Mouse (Mus musculus): ENCODE results near the gene Krt24. TPM values are rescaled to one million over a fixed set of nuclear protein-coding genes. Genes with fewer than 3 reads are reported as not detected.

The Krt24 gene
- not detected for polyA plus RNA-seq (2014; fragmentation: Illumina TruSeq; extraction: RNeasy Lipid Tissue Mini Kit (QIAGEN cat#74804); ENCODE audit: low read depth, low replicate concordance)

GRCm38 (mm10) chr11:99284833-99285312, at the start of gene Krt24:
Gene Krt24, minus strand, starts transcription at chr11:99285262.

GRCm38 (mm10) chr11:99322851-99323250, 37.8 kb upstream of the Krt24 start, which contains the start of gene Krt25:
Gene Krt25, minus strand, starts transcription at chr11:99322951.

GRCm38 (mm10) chr11:99243820-99244374, 41.2 kb downstream of the Krt24 start, which contains the start of gene Krt222:
Gene Krt222, minus strand, starts transcription at chr11:99244085.

GRCm38 (mm10) chr11:99230261-99231048, 54.6 kb downstream of the Krt24 start, which contains the start of gene Smarce1:
Gene Smarce1, minus strand, starts transcription at chr11:99231017.

Other genes with a start within 250 kb of the Krt24 start
- 23.3 TPM for gene Igfbp4, start 244.0 kb downstream of the Krt24 start, polyA plus RNA-seq (2014; fragmentation: Illumina TruSeq; extraction: RNeasy Lipid Tissue Mini Kit (QIAGEN cat#74804); ENCODE audit: low read depth, low replicate concordance)
- gene Tns4, start 196.0 kb downstream of the Krt24 start, polyA plus RNA-seq (2014; fragmentation: Illumina TruSeq; extraction: RNeasy Lipid Tissue Mini Kit (QIAGEN cat#74804); ENCODE audit: low read depth, low replicate concordance): 0.12 TPM
- not detected for gene Ccr7, start 130.2 kb downstream of the Krt24 start, polyA plus RNA-seq (2014; fragmentation: Illumina TruSeq; extraction: RNeasy Lipid Tissue Mini Kit (QIAGEN cat#74804); ENCODE audit: low read depth, low replicate concordance)
- 138 TPM for gene Smarce1, start 54.2 kb downstream of the Krt24 start, polyA plus RNA-seq (2014; fragmentation: Illumina TruSeq; extraction: RNeasy Lipid Tissue Mini Kit (QIAGEN cat#74804); ENCODE audit: low read depth, low replicate concordance)
- gene Krt222, start 41.2 kb downstream of the Krt24 start, polyA plus RNA-seq (2014; fragmentation: Illumina TruSeq; extraction: RNeasy Lipid Tissue Mini Kit (QIAGEN cat#74804); ENCODE audit: low read depth, low replicate concordance): 6.1 TPM
- not detected for gene Krt25, start 37.7 kb upstream of the Krt24 start, polyA plus RNA-seq (2014; fragmentation: Illumina TruSeq; extraction: RNeasy Lipid Tissue Mini Kit (QIAGEN cat#74804); ENCODE audit: low read depth, low replicate concordance)
- not detected for gene Krt26, start 52.7 kb upstream of the Krt24 start, polyA plus RNA-seq (2014; fragmentation: Illumina TruSeq; extraction: RNeasy Lipid Tissue Mini Kit (QIAGEN cat#74804); ENCODE audit: low read depth, low replicate concordance)
- gene Krt27, start 65.8 kb upstream of the Krt24 start, polyA plus RNA-seq (2014; fragmentation: Illumina TruSeq; extraction: RNeasy Lipid Tissue Mini Kit (QIAGEN cat#74804); ENCODE audit: low read depth, low replicate concordance): not detected
- not detected for gene Krt28, start 89.6 kb upstream of the Krt24 start, polyA plus RNA-seq (2014; fragmentation: Illumina TruSeq; extraction: RNeasy Lipid Tissue Mini Kit (QIAGEN cat#74804); ENCODE audit: low read depth, low replicate concordance)
- gene Krt10, start 104.1 kb upstream of the Krt24 start, polyA plus RNA-seq (2014; fragmentation: Illumina TruSeq; extraction: RNeasy Lipid Tissue Mini Kit (QIAGEN cat#74804); ENCODE audit: low read depth, low replicate concordance): 14.8 TPM
- not detected for gene Krt12, start 137.0 kb upstream of the Krt24 start, polyA plus RNA-seq (2014; fragmentation: Illumina TruSeq; extraction: RNeasy Lipid Tissue Mini Kit (QIAGEN cat#74804); ENCODE audit: low read depth, low replicate concordance)
- not detected for gene Krt20, start 152.9 kb upstream of the Krt24 start, polyA plus RNA-seq (2014; fragmentation: Illumina TruSeq; extraction: RNeasy Lipid Tissue Mini Kit (QIAGEN cat#74804); ENCODE audit: low read depth, low replicate concordance)
- not detected for gene Krt23, start 207.9 kb upstream of the Krt24 start, polyA plus RNA-seq (2014; fragmentation: Illumina TruSeq; extraction: RNeasy Lipid Tissue Mini Kit (QIAGEN cat#74804); ENCODE audit: low read depth, low replicate concordance)
- not detected for gene Krt39, start 236.1 kb upstream of the Krt24 start, polyA plus RNA-seq (2014; fragmentation: Illumina TruSeq; extraction: RNeasy Lipid Tissue Mini Kit (QIAGEN cat#74804); ENCODE audit: low read depth, low replicate concordance)